Mouse (Mus musculus): ENCODE results near the gene Frmd5. TPM values are rescaled to one million over a fixed set of nuclear protein-coding genes. Genes with fewer than 3 reads are reported as not detected.

Frmd5 gene
- polyA plus RNA-seq, 1 experiment from 2014 or later: 14.7 TPM

DNA sequence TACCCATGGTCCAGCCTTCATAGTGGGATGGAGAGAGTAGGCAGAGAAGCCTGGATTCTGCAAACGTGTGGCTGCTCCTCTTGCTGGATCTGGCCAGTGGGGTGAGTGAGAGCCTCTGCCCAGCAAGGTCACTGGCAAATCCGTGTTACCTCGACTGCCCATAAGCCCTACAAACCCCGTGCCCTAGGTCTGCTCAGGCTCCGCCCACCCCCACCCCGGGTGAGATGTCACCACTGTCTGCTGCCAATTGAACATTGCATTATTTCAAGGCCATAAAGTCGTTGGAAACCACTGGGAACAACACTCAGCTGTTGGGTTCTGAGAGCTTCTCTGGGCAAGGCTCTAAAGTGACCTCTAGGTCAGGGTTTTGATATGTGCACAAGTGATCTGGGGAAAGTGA, 208.6 kb downstream of the Frmd5 start:
- WGBS: 44% methylated on average over 7 of the region's 7 CpGs
- Histone ChIP-seq H3K27me3 (ENCODE audit: control insufficient read depth, insufficient read depth, low read length) (no peaks in the 10 kb centered on the region), H3K36me3 (ENCODE audit: control insufficient read depth, insufficient read depth, low read length) (no peaks in the 10 kb centered on the region), H3K9ac (ENCODE audit: low read length) (no peak overlapping the region), H3K4me3 (ENCODE audit: low read depth, low read length) (no peak overlapping the region), H3K9me3 (ENCODE audit: control insufficient read depth, low read length) (no peaks in the 10 kb centered on the region), H3K27ac (ENCODE audit: low read depth, low read length) (no peak overlapping the region), H3K4me1 (ENCODE audit: control insufficient read depth, insufficient read depth, low read length) (no peaks in the 10 kb centered on the region), H3K4me2 (ENCODE audit: low read depth) (no peak overlapping the region)
- ATAC-seq (ENCODE audit: insufficient read depth, low FRiP score, low TSS enrichment) (no peak), DNase-seq (ENCODE audit: low spot score) (no peak)

- ATAC-seq (ENCODE audit: insufficient read depth, low FRiP score, low TSS enrichment) (no peak), DNase-seq (ENCODE audit: low spot score) (no peak)
- Histone ChIP-seq H3K36me3 (ENCODE audit: control insufficient read depth, insufficient read depth, low read length) (no peaks in the 10 kb centered on the region), H3K4me3 (ENCODE audit: low read depth, low read length) (no peak overlapping the region), H3K9ac (ENCODE audit: low read length) (no peak overlapping the region), H3K4me1 (ENCODE audit: control insufficient read depth, insufficient read depth, low read length) (no peaks in the 10 kb centered on the region), H3K27me3 (ENCODE audit: control insufficient read depth, insufficient read depth, low read length) (no peaks in the 10 kb centered on the region), H3K9me3 (ENCODE audit: control insufficient read depth, low read length) (no peaks in the 10 kb centered on the region), H3K27ac (ENCODE audit: low read depth, low read length) (no peak overlapping the region), H3K4me2 (ENCODE audit: low read depth) (no peak overlapping the region)
- 88% methylated on average over 2 of the region's 2 CpGs for WGBS
Observed at GRCm38 (mm10) chr2:121596621-121597020, 210.3 kb downstream of the Frmd5 start.

DNA sequence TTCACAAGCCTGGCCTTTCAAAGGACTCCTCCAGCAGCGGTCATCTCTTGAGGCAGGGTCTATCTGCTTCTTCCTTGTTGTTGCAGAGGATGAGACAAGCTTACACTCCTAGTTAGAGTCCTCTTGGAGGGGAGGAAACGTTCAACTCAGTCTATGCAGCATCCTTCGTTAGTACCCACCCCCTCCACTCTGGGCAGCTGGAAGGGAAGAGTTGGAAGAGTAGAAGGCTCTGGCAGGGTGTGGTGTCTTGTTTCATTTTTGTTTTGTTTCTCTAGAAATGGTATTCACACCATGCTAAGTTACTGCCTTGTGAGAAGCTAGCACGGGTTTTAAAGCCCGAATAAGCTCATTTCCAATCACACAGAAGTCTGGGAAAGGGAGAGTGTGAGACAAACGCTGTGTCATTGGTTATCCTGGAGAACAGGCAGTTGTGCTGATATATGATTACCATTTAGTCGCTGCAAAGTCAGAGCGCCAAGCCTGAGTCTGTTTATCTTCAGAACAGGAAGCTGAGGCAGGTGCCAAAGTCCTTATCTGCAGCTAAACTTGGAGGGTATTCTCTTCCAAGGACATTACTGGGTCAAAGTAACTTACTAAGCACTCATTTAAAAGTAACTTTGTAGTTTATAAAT, 212.1 kb downstream of the Frmd5 start:
- 51% methylated on average over 8 of the region's 8 CpGs for WGBS
- ATAC-seq (ENCODE audit: insufficient read depth, low FRiP score, low TSS enrichment): no peak

GRCm38 (mm10) chr2:121594131-121594530, 212.8 kb downstream of the Frmd5 start:
- Histone ChIP-seq H3K4me3 (ENCODE audit: low read depth, low read length) (no peak overlapping the region), H3K27me3 (ENCODE audit: control insufficient read depth, insufficient read depth, low read length) (no peaks in the 10 kb centered on the region), H3K4me2 (ENCODE audit: low read depth) (no peak overlapping the region), H3K9me3 (ENCODE audit: control insufficient read depth, low read length) (no peaks in the 10 kb centered on the region), H3K27ac (ENCODE audit: low read depth, low read length) (no peak overlapping the region), H3K4me1 (ENCODE audit: control insufficient read depth, insufficient read depth, low read length) (no peaks in the 10 kb centered on the region; the same call in 1 of the 2 replicates), H3K36me3 (ENCODE audit: control insufficient read depth, insufficient read depth, low read length) (no peaks in the 10 kb centered on the region), H3K9ac (ENCODE audit: low read length) (no peak overlapping the region)
- DNase-seq (ENCODE audit: low spot score): no peak
- 60% methylated on average over 3 of the region's 3 CpGs for WGBS
- ATAC-seq (ENCODE audit: insufficient read depth, low FRiP score, low TSS enrichment): no peak

More for the DNA sequence above, 212.1 kb downstream of the Frmd5 start:
- Histone ChIP-seq H3K27ac (ENCODE audit: low read depth, low read length) (no peak overlapping the region), H3K36me3 (ENCODE audit: control insufficient read depth, insufficient read depth, low read length) (no peaks in the 10 kb centered on the region), H3K4me3 (ENCODE audit: low read depth, low read length) (no peak overlapping the region), H3K4me2 (ENCODE audit: low read depth) (no peak overlapping the region), H3K4me1 (ENCODE audit: control insufficient read depth, insufficient read depth, low read length) (no peaks in the 10 kb centered on the region), H3K27me3 (ENCODE audit: control insufficient read depth, insufficient read depth, low read length) (no peaks in the 10 kb centered on the region), H3K9me3 (ENCODE audit: control insufficient read depth, low read length) (no peaks in the 10 kb centered on the region), H3K9ac (ENCODE audit: low read length) (no peak overlapping the region)
- no peak for DNase-seq (ENCODE audit: low spot score)

DNA sequence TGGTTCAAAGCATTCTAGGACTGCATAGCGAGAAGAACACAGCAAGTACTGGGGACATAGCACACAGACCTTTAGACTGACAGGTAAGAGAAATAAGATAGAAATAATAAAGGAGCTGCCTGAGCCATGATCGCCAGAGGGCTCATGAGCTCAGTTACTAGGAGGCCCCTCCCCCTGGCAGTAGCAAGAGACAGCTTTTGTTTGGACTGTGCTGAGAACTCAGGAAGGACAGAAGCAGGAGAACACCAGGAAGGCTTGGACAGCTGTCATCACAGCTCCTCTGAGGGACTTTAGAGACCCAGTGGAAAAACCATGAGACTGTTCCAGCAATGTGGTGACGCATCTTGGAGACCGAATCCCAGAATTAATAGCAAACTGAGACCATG, 218.6 kb downstream of the Frmd5 start:
- Histone ChIP-seq H3K36me3 (ENCODE audit: control insufficient read depth, insufficient read depth, low read length) (no peaks in the 10 kb centered on the region), H3K4me2 (ENCODE audit: low read depth) (no peak overlapping the region), H3K27me3 (ENCODE audit: control insufficient read depth, insufficient read depth, low read length) (no peaks in the 10 kb centered on the region), H3K9ac (ENCODE audit: low read length) (no peak overlapping the region), H3K4me1 (ENCODE audit: control insufficient read depth, insufficient read depth, low read length) (peaks cover 6% of the 10 kb centered on the region), H3K27ac (ENCODE audit: low read depth, low read length) (no peak overlapping the region), H3K9me3 (ENCODE audit: control insufficient read depth, low read length) (no peaks in the 10 kb centered on the region), H3K4me3 (ENCODE audit: low read depth, low read length) (no peak overlapping the region)
- ATAC-seq (ENCODE audit: insufficient read depth, low FRiP score, low TSS enrichment): no peak
- WGBS: 44% methylated on average over 4 of the region's 4 CpGs
- DNase-seq (ENCODE audit: low spot score): no peak

GRCm38 (mm10) chr2:121587523-121588308, 219.2 kb downstream of the Frmd5 start:
- Histone ChIP-seq H3K4me2 (ENCODE audit: low read depth) (no peak overlapping the region), H3K27ac (ENCODE audit: low read depth, low read length) (no peak overlapping the region), H3K9ac (ENCODE audit: low read length) (no peak overlapping the region), H3K4me3 (ENCODE audit: low read depth, low read length) (no peak overlapping the region), H3K4me1 (ENCODE audit: control insufficient read depth, insufficient read depth, low read length) (peaks cover 6% of the 10 kb centered on the region), H3K27me3 (ENCODE audit: control insufficient read depth, insufficient read depth, low read length) (no peaks in the 10 kb centered on the region), H3K36me3 (ENCODE audit: control insufficient read depth, insufficient read depth, low read length) (no peaks in the 10 kb centered on the region), H3K9me3 (ENCODE audit: control insufficient read depth, low read length) (no peaks in the 10 kb centered on the region)
- DNase-seq (ENCODE audit: low spot score) (no peak), ATAC-seq (ENCODE audit: insufficient read depth, low FRiP score, low TSS enrichment) (no peak)
- WGBS: 36% methylated on average over 12 of the region's 12 CpGs

DNA sequence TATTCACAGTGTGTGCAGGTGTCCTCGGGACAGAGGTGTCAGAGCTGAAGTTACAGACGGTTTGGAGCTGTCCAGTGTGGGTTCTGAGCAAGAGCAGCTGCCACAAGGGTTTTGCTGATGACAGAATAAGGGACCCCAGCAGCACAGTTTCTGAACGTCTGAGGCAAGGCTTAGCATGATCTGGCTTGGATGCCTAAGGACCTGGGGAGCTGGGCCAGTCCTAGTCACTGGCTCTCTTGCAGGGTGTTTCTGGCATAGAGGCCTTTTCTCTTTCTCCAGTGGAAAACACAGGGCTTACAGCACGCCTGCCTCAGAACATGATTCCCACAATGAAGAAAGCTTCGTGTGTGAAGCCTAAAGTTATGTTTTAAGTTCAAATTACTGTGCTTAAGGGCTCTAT, 222.2 kb downstream of the Frmd5 start:
- Histone ChIP-seq H3K27ac (ENCODE audit: low read depth, low read length) (no peak overlapping the region), H3K27me3 (ENCODE audit: control insufficient read depth, insufficient read depth, low read length) (no peaks in the 10 kb centered on the region), H3K9me3 (ENCODE audit: control insufficient read depth, low read length) (no peaks in the 10 kb centered on the region), H3K4me1 (ENCODE audit: control insufficient read depth, insufficient read depth, low read length) (peaks cover 6% of the 10 kb centered on the region), H3K36me3 (ENCODE audit: control insufficient read depth, insufficient read depth, low read length) (no peaks in the 10 kb centered on the region), H3K4me2 (ENCODE audit: low read depth) (no peak overlapping the region), H3K9ac (ENCODE audit: low read length) (no peak overlapping the region), H3K4me3 (ENCODE audit: low read depth, low read length) (no peak overlapping the region)
- WGBS: 71% methylated on average over 5 of the region's 5 CpGs
- ATAC-seq (ENCODE audit: insufficient read depth, low FRiP score, low TSS enrichment) (no peak), DNase-seq (ENCODE audit: low spot score) (no peak)

GRCm38 (mm10) chr2:121583468-121584116, 223.3 kb downstream of the Frmd5 start:
- no peak for ATAC-seq (ENCODE audit: insufficient read depth, low FRiP score, low TSS enrichment)
- H3K27ac ChIP-seq (ENCODE audit: low read depth, low read length): no peak overlapping the region
- no peaks in the 10 kb centered on the region for H3K36me3 ChIP-seq (ENCODE audit: control insufficient read depth, insufficient read depth, low read length)
- DNase-seq (ENCODE audit: low spot score): no peak
- H3K4me1 ChIP-seq (ENCODE audit: control insufficient read depth, insufficient read depth, low read length): peaks cover 3% of the 10 kb centered on the region
- 72% methylated on average over 13 of the region's 13 CpGs for WGBS
- no peaks in the 10 kb centered on the region for H3K9me3 ChIP-seq (ENCODE audit: control insufficient read depth, low read length)
- H3K27me3 ChIP-seq (ENCODE audit: control insufficient read depth, insufficient read depth, low read length): no peaks in the 10 kb centered on the region
- H3K9ac ChIP-seq (ENCODE audit: low read length): no peak overlapping the region
- no peak overlapping the region for H3K4me2 ChIP-seq (ENCODE audit: low read depth)
- no peak overlapping the region for H3K4me3 ChIP-seq (ENCODE audit: low read depth, low read length)
